Mouse (Mus musculus): ENCODE results near the gene Polr1c.

GRCm38 (mm10) chr17:46206676-46207075, 41.2 kb downstream of the Polr1c start:
- TF ChIP-seq CTCF (IDR thresholded peaks at IDR 0.05; ENCODE audit: borderline replicate concordance, control insufficient read depth, extremely low read depth, insufficient read depth, low read length, poor library complexity) (no peak), POLR2A (IDR thresholded peaks at IDR 0.05; ENCODE audit: control insufficient read depth, extremely low read depth, insufficient read depth, low read length, poor library complexity) (no peak)
